Mouse (Mus musculus) kidney, embryonic 14.5 days (tissue): ENCODE measurements around the gene Galr2. TPM values are rescaled to one million over a fixed set of nuclear protein-coding genes. Genes with fewer than 3 reads are reported as not detected.
A peak's percentile ranks its signal among the peaks of the same experiment; 100 is the strongest.

Experiments used
- ATAC-seq: fragments of 200-750 bp; cut with Nextera tagmentation; 2 replicates; pipeline ENCODE4 v1.8.0; 2017; ENCODE audit warnings: moderate number of reproducible peaks, mild to moderate bottlenecking, moderate TSS enrichment, moderate library complexity; ENCODE audit not compliant: low FRiP score, low TSS enrichment
- H3K27ac ChIP-seq: fragments of 300-500 bp; sonication (generic); 2 replicates; pipeline ENCODE4 v1.5.1; 2014; ENCODE audit warnings: low read depth, mild to moderate bottlenecking, low read length, moderate library complexity, mixed read lengths
- H3K27me3 ChIP-seq: fragments of 300-500 bp; sonication (generic); 2 replicates; pipeline ENCODE4 v1.6.1; 2014; ENCODE audit warnings: mild to moderate bottlenecking, low read length; ENCODE audit not compliant: control insufficient read depth, insufficient read depth
- H3K36me3 ChIP-seq: fragments of 300-500 bp; sonication (generic); 2 replicates; pipeline ENCODE4 v1.6.1; 2014; ENCODE audit warnings: low read length, mixed read lengths; ENCODE audit not compliant: control insufficient read depth, insufficient read depth
- H3K4me1 ChIP-seq: fragments of 300-500 bp; sonication (generic); 2 replicates; pipeline ENCODE4 v1.6.1; 2014; ENCODE audit warnings: low read length, mixed read lengths; ENCODE audit not compliant: control insufficient read depth, insufficient read depth
- H3K4me2 ChIP-seq: fragments of 300-500 bp; sonication (generic); replicated peaks from 2 replicates; pipeline ENCODE4 v1.6.1; 2014; ENCODE audit warnings: low read depth, mild to moderate bottlenecking, low read length
- H3K4me3 ChIP-seq: fragments of 300-500 bp; sonication (generic); 2 replicates; pipeline ENCODE4 v1.5.1; 2014; ENCODE audit warnings: mild to moderate bottlenecking, low read length
- H3K9ac ChIP-seq: fragments of 300-500 bp; sonication (generic); 2 replicates; pipeline ENCODE4 v1.6.1; 2014; ENCODE audit warnings: low read depth, mild to moderate bottlenecking, low read length, moderate library complexity
- H3K9me3 ChIP-seq: fragments of 300-500 bp; sonication (generic); 2 replicates; pipeline ENCODE4 v1.6.1; 2016; ENCODE audit warnings: low read length; ENCODE audit not compliant: control insufficient read depth
- WGBS: fragments of 180-500 bp; shearing (Covaris S2); extraction: QIAGEN DNeasy Blood & Tissue Kit; methylation state at CpG from one replicate; pipeline ENCODE4 v1.1.7; 2014; 5-methylcytosine and 5-hydroxymethylcytosine counted together
- polyA plus RNA-seq: library from polyadenylated mRNA; unstranded; fragments of >200 nt; fragmentation: Nextera tagmentation; extraction: Ambion mirVana; gene quantifications from 2 replicates; pipeline ENCODE4 v1.2.1, GENCODE M21; 2014

The Galr2 gene
- polyA plus RNA-seq, 1 experiment from 2014 or later: not detected

GRCm38 (mm10) chr11:116294319-116294718, 13.6 kb downstream of the Galr2 start:
- Histone ChIP-seq H3K9ac (no peak overlapping the region), H3K36me3 (peaks cover 48% of the 10 kb centered on the region), H3K27ac (no peak overlapping the region), H3K4me3 (no peak overlapping the region), H3K4me1 (no peaks in the 10 kb centered on the region), H3K4me2 (no peak overlapping the region), H3K9me3 (no peaks in the 10 kb centered on the region), H3K27me3 (no peaks in the 10 kb centered on the region)
- 30% methylated on average over 5 of the region's 5 CpGs for WGBS
- ATAC-seq: peak; percentile 65; the same call in 1 of the 2 replicates

GRCm38 (mm10) chr11:116296191-116296734, 15.5 kb downstream of the Galr2 start:
- WGBS: 89% methylated on average over 8 of the region's 8 CpGs
- Histone ChIP-seq H3K4me3 (no peak overlapping the region), H3K36me3 (peaks cover 54% of the 10 kb centered on the region), H3K27me3 (no peaks in the 10 kb centered on the region), H3K9me3 (no peaks in the 10 kb centered on the region), H3K4me2 (no peak overlapping the region), H3K9ac (no peak overlapping the region), H3K4me1 (no peaks in the 10 kb centered on the region), H3K27ac (no peak overlapping the region)
- no peak for ATAC-seq

- H3K4me2 ChIP-seq: no peak overlapping the region
- H3K9me3 ChIP-seq: no peaks in the 10 kb centered on the region
- no peak overlapping the region for H3K9ac ChIP-seq
- H3K27me3 ChIP-seq: no peaks in the 10 kb centered on the region
- no peak overlapping the region for H3K27ac ChIP-seq
- no peak for ATAC-seq
- H3K36me3 ChIP-seq: peaks cover 56% of the 10 kb centered on the region
- no peaks in the 10 kb centered on the region for H3K4me1 ChIP-seq
- H3K4me3 ChIP-seq: no peak overlapping the region
- 73% methylated on average over 3 of the region's 3 CpGs for WGBS
These were observed 16.3 kb downstream of the Galr2 start for GRCm38 (mm10) chr11:116297017-116297416.

GRCm38 (mm10) chr11:116298221-116298620, 17.5 kb downstream of the Galr2 start:
- peaks cover 62% of the 10 kb centered on the region for H3K36me3 ChIP-seq
- H3K9me3 ChIP-seq: no peaks in the 10 kb centered on the region
- no peaks in the 10 kb centered on the region for H3K27me3 ChIP-seq
- no peak overlapping the region for H3K27ac ChIP-seq
- no peak for ATAC-seq
- no peak overlapping the region for H3K4me2 ChIP-seq
- H3K4me3 ChIP-seq: no peak overlapping the region
- no peaks in the 10 kb centered on the region for H3K4me1 ChIP-seq
- 91% methylated on average over 11 of the region's 11 CpGs for WGBS
- H3K9ac ChIP-seq: no peak overlapping the region

GRCm38 (mm10) chr11:116298621-116299020, 17.9 kb downstream of the Galr2 start:
- ATAC-seq: no peak
- no peaks in the 10 kb centered on the region for H3K9me3 ChIP-seq
- 90% methylated on average over 6 of the region's 6 CpGs for WGBS
- no peaks in the 10 kb centered on the region for H3K4me1 ChIP-seq
- H3K36me3 ChIP-seq: peaks cover 66% of the 10 kb centered on the region
- no peak overlapping the region for H3K4me3 ChIP-seq
- no peaks in the 10 kb centered on the region for H3K27me3 ChIP-seq
- H3K9ac ChIP-seq: no peak overlapping the region
- no peak overlapping the region for H3K4me2 ChIP-seq
- H3K27ac ChIP-seq: no peak overlapping the region

GRCm38 (mm10) chr11:116305423-116305822, 24.7 kb downstream of the Galr2 start:
- WGBS: 95% methylated on average over 2 of the region's 2 CpGs
- H3K4me2 ChIP-seq: peak overlapping the region; percentile 91
- no peak for ATAC-seq
- no peak overlapping the region for H3K27ac ChIP-seq
- no peaks in the 10 kb centered on the region; the same call in 1 of the 2 replicates for H3K4me1 ChIP-seq
- no peaks in the 10 kb centered on the region for H3K27me3 ChIP-seq
- H3K9me3 ChIP-seq: no peaks in the 10 kb centered on the region
- H3K36me3 ChIP-seq: peaks cover 38% of the 10 kb centered on the region
- H3K4me3 ChIP-seq: peak overlapping the region; percentile 76
- no peak overlapping the region for H3K9ac ChIP-seq

- peak; percentile 94 for ATAC-seq
- Histone ChIP-seq H3K27me3 (no peaks in the 10 kb centered on the region), H3K27ac (no peak overlapping the region), H3K9me3 (no peaks in the 10 kb centered on the region), H3K4me1 (no peaks in the 10 kb centered on the region; the same call in 1 of the 2 replicates), H3K4me2 (peak overlapping the region; percentile 91), H3K36me3 (peaks cover 29% of the 10 kb centered on the region), H3K9ac (peak overlapping the region; percentile 77), H3K4me3 (peak overlapping the region; percentile 76)
- WGBS: 2% methylated on average over 45 of the region's 53 CpGs
These were observed 25.6 kb downstream of the Galr2 start for GRCm38 (mm10) chr11:116306126-116306982.

GRCm38 (mm10) chr11:116307019-116307725, 26.4 kb downstream of the Galr2 start, which contains the start of gene Exoc7:
TSS of gene Exoc7 (minus strand) at chr11:116307233.
- peak within 1 kb of the TSS; percentile 76 for H3K4me3 ChIP-seq
- H3K9me3 ChIP-seq: no peaks in the 10 kb centered on the region
- H3K4me1 ChIP-seq: no peaks in the 10 kb centered on the region; the same call in 1 of the 2 replicates
- H3K27ac ChIP-seq: no peak within 1 kb of the TSS
- peak within 1 kb of the TSS; percentile 91 for H3K4me2 ChIP-seq
- ATAC-seq: peak; percentile 41; the same call in 1 of the 2 replicates
- 78% methylated on average over 10 of the region's 10 CpGs for WGBS
- H3K36me3 ChIP-seq: peaks cover 26% of the 10 kb centered on the region
- H3K27me3 ChIP-seq: no peaks in the 10 kb centered on the region
- peak within 1 kb of the TSS; percentile 77 for H3K9ac ChIP-seq
